Mouse (Mus musculus): ENCODE results near the gene Gm10160.
"Not testable (repeated sequence)": the region's sequence is repeated elsewhere in the genome, so short reads cannot be mapped to it uniquely, and the experiment has no call there.

The Gm10160 gene

DNA sequence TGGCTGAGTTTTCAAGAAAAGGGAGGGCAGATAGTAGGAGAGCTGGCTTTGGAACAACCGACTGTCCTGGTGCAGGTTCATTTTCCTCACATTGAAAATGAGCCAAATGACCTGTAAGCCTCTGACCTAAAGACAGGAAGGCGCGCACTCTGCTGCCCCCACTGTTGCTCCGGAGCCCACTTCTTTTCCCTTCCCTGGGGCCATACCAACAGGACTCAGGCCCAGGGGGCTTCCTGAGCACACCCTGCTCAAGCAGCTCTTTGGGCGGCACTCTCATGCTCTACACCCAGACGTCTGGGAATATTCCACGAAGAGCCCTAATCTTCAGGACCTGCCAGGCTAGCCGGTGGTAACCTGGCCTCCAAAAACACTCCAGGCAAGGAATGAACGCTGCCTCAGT is 2.6 kb upstream of the Gm10160 start:
- DNase-seq (ENCODE audit: low spot score in 2 of 2): no peak

DNA sequence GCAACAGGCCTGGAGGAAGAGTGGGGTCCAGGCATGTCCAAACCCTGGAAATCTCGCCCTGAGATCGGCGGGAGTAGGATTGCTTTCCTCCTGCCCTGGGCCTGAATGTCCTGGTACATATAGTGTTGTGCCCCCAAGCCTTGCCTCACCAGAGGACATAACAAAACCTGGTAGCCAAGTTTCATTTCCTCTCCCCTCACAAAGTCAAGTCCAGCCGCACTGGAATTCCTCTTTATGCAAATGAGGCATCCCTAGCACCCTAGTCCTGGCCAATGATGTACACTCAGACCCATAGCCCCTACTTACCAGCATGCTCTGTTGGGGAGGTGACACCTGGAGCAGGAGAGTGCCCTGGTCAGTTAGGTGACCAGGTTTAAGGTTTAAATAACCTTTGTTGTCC is 627 bp upstream of the Gm10160 start:
- no peak for DNase-seq (ENCODE audit: low spot score in 2 of 2)

DNA sequence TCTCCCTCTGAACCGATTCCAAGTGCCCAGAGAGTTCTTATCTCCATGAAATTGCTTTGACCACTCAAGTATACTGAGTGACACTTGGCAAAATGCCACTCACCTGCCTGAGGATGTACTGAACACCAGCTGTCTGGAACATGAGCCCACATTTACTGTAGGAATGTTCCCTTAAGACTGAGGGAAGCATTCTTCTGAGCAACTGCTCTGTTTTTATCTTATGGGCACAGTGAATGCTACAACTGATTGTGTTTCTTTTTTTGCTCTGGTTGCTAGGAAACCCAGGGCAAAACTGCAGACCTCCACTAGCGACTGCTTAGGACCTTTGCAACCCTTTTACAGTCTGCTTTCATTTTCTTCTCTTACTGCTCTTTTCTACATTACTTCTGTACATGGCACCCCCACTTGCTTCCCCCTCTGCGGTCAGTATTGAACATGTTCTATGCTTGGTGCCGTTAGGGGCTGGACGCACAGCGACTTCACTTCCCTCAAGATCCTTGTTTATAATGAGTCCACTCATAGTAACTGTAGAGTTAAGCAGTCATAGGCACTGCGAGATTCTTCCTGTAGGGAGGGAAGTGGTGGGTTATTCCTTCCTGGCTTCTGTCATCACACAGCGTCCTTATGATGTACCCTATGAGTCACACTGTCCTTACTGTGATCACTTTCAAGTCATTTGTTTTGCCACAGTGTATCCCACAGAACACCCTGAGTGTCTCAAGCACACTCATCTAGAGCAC is 856 bp downstream of the Gm10160 start:
- peak; percentile 44 to 54 for DNase-seq (ENCODE audit: low spot score in 2 of 2)

DNA sequence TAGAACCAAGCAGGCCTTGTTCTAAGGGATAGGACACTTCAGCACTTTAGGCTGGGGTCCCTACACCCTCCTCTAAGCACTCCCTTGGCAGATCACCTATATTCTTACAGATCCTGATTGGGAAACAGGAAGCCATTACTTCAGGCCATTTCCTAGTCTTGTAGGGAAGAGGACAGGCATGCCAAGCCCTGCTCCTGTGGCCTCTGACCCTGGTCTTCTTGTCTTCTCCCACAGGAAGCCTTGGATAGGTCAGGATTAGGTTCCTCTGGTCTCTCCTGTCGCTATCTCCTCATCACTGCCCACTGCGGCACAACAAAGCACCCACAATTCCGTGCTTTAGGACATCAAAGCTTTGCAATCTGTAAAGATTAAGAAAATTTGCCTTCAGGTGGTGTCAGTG is 3.9 kb downstream of the Gm10160 start:
- no peak for DNase-seq (ENCODE audit: low spot score in 2 of 2)

DNA sequence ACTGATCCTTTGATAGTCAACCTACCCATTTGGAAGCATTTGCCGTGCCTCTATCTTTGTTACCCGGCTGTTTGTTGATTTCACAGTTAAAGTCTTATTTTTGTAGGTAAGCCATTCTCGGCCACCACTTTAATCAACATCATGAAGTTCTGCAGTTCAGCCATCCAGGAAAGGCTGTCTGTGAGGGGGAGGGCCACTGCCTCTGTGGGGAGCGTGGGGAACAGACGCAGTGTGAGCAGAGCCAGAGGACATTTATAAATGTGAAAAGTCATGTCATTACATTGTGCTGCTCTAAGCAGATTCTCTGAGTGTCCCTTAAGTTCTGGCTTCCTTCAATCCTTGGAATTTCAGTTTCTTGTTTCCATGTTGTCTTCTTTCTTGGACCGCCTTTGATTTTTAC is 5.4 kb downstream of the Gm10160 start:
- no peak for DNase-seq (ENCODE audit: low spot score in 2 of 2)

DNA sequence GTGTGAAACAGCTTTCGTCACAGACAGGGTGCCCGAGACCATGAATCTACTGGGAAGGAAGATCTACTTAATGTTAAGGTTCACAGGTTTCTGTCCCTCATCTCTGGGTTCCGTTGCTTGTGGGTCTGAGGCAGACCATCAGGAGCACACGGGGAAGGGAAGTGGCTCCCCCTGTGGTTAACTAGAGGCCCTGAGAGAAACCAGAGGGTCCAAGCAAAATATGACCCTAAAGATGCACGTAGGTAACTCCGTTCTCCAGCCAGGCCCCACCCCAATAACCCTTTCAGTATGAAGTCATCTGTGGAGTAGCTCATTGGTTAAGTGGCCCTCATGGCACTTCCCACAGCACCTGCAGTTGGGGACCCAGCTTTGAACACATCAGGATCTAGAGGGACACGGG is 6.0 kb downstream of the Gm10160 start:
- DNase-seq (ENCODE audit: low spot score in 2 of 2): no peak

DNA sequence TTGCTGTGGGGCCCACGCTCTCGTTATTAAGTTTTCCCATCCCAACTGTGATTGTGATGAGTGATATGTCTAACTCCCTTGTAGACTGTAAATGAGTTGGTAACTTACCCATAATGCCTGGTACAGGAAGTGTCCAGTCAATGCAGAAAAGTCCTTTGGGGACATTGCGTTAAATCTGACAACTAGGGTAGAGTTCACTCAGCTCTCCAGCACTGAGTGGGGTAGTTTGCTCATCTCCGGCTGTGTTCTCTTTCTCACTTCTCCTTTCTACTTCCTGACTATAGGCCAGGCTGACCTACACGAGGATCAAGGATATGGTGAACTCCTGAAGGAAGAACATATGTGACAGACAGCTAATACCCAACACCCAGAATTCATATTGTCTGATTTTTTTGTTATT is 6.4 kb downstream of the Gm10160 start:
- peak in 1 of 2 experiments; percentile 18 for DNase-seq (ENCODE audit: low spot score in 2 of 2)

DNA sequence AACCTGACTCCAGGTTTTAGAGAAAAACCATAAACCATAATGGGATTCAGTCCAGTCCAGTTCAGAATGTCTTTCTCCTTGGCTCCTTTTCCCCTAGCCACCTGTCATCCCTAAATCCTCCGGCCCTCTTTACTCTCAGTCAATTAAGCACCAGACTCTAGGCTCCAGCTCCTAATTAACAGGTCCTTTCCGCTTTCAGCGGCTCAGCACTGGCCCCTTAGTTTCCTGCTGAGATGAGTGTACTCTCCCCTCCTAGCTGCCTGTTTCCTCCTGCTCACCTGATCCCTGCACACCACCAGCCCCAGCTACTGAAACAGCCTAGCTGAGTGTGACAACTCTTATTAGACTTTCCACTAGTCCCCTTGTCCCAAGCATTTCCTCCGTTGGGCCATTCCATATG is 7.8 kb downstream of the Gm10160 start:
- no peak for DNase-seq (ENCODE audit: low spot score in 2 of 2)

DNA sequence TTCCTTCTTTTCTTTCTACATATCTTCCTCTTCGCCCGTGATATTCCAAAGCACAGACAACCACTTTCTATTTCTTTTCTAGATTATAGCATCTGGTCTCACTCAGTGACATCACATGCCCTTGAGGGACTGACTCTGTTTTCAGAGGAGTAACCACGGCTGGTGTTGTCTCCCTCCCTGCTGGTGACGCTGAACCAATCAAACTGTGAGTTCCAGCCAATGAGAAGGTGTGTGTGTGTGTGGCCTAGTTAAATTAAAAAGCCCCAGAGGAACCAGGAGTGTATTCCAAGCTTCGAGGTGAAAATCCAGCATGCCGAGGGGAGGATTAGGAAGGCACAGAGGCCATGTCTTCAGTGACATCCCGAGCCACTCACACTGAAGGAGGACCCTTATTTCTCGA is 8.6 kb downstream of the Gm10160 start:
- no peak for DNase-seq (ENCODE audit: low spot score in 2 of 2)

DNA sequence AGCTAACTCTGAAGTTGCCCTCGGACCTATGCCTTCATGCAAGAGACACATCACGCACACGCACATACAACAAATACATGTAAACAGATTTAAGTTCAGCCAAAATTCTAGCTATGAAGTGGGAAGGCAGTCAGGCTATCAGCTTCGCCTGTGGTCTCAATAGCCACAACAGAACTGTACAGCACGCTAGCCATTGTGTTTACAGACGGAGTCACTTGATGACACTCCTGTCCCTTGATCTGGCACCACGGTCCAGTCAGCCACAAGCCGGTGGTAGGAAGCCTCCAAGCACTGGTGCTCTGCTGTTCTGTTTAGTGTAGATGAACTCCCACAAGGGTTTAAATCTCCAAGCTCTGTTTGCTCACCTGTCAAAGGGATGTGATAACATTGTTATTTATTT is 9.6 kb downstream of the Gm10160 start:
- DNase-seq (ENCODE audit: low spot score in 2 of 2): no peak

DNA sequence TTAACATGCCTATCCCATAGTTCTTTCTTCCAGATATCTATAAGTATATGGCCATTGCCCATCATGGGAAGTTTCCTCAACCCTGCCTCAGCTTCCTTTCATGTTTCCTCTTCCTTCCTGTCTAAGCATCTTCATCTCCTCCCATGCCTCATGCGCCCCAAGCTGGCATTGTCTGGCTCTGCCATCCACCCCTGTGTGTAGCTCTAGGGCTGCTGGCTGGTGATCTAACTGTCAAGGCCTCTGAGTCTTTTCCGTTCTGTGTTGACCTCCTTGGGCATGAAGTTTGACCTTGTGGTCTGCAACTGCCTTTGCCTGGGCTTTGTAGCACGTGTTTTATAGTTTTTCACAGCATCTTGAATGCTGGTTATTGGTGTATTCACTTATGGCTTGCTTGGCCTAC is 10.3 kb downstream of the Gm10160 start:
- no peak for DNase-seq (ENCODE audit: low spot score in 2 of 2)

DNA sequence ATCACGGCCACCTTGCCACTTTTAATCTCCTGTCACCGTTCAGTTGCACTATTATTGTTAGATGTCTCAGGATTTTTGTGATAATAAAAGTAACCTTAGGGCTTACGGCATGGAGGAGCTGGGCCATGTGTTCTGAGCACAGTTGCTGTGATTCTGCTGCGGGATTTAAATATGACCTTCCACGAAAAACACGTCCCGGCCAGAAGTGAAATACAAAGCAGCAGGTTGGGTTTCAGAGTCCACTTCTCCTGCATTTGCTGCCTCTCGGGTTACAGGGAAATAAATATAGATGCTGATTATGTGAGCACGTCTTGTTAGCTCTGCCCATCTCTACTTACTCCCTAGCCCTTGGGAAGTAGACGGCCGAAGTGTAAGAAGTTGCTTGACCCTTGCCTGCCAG is 10.8 kb downstream of the Gm10160 start:
- DNase-seq (ENCODE audit: low spot score in 2 of 2): no peak

DNA sequence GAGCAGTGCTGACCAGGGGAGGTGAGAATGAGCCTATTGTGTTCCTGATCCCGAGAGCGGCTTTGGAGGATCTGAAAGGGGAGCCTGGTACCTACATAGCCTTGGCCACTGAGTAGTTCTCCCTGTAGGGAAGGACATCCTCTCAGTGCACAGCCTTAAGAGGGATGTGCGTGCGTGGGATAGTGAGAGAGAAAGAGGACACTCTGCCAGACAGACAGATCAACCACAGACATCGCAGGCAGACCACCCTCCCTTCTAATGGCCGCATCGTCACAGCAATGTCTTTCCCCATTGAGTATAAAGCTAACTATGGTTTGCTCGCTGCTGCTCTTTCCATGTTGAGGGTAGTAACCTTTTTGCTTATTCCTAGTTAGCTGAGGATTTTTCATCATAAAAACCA is 11.7 kb downstream of the Gm10160 start:
- no peak for DNase-seq (ENCODE audit: low spot score in 2 of 2)

DNA sequence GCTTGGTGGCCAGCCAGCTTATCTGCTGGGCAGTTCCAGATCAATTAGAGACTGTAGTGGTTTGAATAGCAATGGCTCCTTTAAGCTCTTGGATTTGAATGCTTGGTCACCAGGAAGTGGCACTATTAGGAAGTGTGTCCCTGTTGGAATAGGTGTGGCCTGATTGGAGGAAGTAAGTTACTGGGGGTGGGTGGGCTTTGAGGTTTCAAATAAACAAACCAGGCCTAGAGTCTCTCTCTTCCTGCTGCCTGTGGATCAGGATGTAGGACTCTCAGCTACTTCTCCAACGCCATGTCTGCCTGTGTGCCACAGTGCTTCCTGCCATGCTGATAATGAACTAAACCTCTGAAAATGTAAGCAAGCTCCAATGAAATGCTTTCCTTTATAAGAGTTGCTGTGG is 12.6 kb downstream of the Gm10160 start:
- DNase-seq (ENCODE audit: low spot score in 2 of 2): no peak

DNA sequence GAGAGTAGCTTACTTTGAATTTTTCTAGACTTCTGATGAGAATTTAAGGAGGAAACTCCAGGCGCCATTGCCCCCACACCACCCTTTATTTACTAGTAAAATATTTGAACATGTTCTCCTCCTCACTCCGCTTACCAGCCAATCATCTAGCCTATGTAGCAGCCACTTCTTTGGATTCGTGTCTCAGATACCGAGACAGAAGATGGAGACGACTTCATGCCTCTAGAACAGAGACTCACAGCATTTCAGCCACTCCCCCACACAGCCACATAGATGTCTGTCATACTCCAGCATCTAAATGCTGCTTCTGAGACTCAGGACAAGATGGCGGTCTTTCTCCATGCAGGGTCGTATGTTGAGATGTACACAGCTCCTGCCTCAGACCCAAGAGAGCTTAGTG is 13.5 kb downstream of the Gm10160 start:
- no peak for DNase-seq (ENCODE audit: low spot score in 2 of 2)

DNA sequence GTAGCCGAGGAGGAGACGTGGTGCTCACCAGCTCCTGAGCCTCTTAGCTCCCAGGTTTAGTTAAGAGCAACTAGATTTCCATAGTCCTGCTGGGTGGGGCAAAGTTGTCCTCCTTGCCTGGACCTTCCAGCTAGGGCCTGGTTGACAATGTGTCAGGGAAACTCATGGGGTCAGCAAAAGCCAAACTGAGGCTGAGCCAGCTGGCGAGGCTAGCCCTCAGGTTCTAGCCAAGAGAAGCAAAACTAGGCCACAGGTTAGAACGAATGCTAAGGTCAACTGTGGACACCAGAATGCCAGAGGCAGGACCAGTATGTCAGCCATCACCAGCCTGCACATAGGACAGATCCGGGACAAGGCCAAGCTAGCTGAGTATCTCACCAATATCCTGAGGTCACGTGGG is 14.2 kb downstream of the Gm10160 start:
- no peak for DNase-seq (ENCODE audit: low spot score in 2 of 2)

DNA sequence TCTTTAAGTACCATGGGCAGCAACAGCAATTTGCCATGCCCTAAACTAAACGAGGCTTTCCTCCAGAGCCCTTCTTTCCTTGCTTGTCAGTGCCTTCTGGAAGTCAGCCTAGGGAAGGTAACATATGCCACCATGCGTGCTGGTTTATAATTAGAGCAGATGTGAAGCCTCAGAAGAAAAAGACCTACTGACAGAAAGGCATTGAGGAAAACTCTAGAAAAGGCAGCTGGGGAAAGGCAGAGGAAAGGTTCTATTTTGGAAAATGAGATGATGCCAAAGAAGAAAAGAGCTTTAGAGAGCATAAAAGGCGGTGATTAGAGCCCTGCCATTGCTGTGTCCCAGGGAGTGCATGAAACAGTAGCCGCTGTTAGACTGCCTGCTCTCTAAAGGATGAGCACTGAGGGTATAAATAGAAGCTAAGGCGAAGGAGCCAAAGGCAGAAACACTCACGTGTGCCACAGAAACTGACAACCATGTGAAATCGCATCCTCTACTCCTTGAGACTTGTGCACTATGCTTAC is 14.9 kb downstream of the Gm10160 start:
- DNase-seq (ENCODE audit: low spot score in 2 of 2): no peak

DNA sequence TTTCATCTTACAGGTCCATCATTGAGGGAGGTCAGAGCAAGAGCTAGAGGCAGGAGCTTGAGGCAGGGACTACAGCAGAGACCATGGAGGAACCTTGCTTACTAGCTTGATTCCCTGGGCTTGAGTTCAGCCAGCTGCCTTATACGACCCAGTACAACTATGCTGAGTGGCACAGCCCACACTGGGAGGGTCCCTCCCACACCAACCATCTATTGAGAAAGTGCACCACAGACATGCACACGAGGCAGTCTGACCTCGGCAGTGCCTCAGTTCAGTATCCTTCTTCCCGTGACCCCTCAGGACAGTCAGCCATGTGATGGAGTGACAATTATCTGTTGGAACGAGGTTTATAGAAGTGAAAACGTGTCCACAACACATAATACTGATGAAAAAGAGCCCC is 15.8 kb downstream of the Gm10160 start:
- no peak for DNase-seq (ENCODE audit: low spot score in 2 of 2)

DNA sequence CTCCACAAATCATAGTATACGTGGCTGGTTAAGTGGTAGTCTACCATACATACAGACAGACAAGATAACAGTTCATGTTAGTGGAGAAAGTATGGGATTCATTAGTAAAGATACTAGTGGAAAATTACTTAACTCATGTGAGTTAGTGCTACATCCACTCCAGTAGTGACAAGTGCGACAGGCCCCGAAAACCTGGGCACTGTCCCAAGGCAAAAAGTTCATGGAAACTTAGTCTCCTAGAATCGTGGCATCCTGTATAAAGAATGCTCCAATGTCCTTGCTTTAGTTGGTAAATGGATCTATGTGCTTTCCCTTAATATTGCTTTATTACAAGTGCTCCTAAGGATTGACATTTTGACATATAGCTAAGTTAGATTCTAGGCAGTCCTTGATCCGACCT is 17.8 kb downstream of the Gm10160 start:
- DNase-seq (ENCODE audit: low spot score in 2 of 2): not testable (repeated sequence)

DNA sequence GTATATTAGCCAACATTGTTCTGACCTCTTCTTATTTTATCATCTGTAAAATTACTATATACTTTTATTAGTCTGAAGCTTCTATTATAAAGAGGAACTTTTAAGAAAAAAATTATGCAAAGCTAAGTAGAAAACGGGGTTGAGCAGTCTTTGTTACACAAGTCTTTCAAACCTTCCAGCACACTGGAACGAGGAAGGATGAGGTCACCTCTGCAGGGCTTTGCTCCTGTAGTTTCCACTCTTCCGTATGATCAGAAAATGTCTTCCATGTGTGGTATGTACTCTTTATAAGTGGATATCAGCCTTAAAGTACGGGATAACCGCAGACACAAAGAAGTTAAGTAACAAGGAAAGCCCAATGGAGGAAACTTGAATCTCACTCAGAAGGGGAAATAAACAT is 20.2 kb downstream of the Gm10160 start:
- DNase-seq (ENCODE audit: low spot score in 2 of 2): no peak

DNA sequence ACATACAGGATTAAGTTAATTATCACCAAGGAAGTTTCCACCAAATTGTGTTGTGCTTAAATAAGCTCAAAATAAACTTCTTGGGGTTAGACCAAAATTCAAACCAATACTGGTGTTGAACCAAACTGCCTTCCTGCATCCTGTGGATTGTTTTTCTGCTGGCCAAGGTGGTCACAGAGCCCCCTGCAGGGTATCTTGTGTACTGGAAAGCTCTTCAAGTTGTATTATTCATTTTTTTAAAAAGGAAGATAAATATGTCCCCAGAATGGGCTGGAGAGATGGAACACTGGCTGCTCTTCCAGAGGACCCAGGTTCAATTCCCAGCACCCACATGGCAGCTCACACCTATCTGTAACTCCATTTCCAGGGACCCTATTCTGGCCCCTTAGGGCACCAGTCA is 20.7 kb downstream of the Gm10160 start:
- peak in 1 of 2 experiments; percentile 18 for DNase-seq (ENCODE audit: low spot score in 2 of 2)

DNA sequence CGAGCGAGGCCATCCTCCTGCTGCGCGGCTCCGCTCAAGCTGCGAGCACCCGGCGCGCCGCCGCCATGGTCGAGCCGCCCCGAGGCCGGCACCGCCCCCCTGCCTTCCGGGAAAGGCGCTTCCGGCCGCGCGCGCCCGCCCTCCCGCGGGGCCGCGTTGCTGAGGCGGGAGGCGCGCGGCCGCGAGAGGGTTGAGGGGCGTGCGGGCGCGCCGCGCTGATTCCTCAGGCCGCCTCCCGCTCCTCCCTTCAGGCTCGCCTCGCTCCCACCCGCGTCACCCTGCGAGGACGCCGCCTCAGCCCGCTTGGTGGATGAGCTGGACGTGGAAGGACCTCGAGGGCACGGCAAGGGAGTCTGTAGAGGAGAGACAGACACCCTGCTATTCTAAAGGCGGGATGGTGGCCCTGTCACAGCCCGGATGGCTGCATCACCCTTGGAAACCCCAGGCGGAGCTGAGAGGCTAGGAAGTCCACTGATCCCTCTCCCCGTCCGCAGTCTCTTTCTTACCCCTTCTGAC is 26.2 kb downstream of the Gm10160 start, which contains the start of gene Btbd1:
TSS of gene Btbd1 (minus strand) at position 53 of the 516 bp plus-strand sequence.
- peak; percentile 52 to 70 for DNase-seq (ENCODE audit: low spot score in 2 of 2)

DNA sequence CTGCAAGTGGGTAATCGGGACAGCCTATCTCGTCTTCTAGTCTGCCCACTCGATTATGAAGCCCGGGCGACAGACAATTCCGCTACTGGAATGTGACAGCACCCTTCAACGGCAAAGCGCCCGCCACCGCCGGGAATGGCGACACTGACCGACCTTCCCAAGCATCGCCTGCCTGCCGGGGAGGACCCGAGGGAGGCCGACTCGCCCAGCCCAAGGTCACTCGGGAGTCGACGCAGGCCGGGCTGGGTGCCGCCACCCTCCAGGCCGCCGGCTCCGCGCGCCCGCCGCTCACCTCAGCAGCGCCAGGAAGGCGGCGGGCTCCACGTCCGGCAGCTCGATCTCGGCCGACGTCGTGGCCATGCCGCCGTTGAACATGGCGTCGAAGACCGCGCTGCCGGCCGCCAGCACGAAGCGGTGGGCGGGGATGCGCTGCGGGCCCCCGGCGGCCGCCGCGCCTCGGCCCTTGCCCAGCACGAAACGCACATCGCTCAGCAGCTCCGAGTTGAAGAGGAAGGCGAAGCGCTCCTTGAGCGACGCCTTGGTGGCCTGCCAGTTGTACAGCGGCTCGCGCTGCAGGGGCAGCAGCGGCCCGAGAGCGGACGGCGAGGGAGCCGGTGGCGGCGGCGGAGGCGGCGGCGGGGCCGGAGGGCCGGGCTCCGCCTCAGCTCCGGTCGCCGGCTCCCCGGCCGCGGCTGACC is 26.8 kb downstream of the Gm10160 start:
- peak; percentile 32 to 45 for DNase-seq (ENCODE audit: low spot score in 2 of 2)
